Mouse (Mus musculus) myocyte (in vitro differentiated cells): Measurements from ENCODE around the gene Lelp1.

Experiments
- CEBPB ChIP-seq: IDR thresholded peaks from 2 replicates; pipeline ENCODE4 v1.6.1; 2011; ENCODE audit warnings: mild to moderate bottlenecking, moderate library complexity; ENCODE audit not compliant: poor library complexity, insufficient read depth, severe bottlenecking
- E2F4 ChIP-seq: IDR thresholded peaks from one replicate; pipeline ENCODE4 v1.6.1; 2011; ENCODE audit warnings: mild to moderate bottlenecking, control low read depth, moderate library complexity; ENCODE audit not compliant: insufficient read depth
- MAX ChIP-seq: IDR thresholded peaks from one replicate; pipeline ENCODE4 v1.6.1; 2011; ENCODE audit warnings: low read depth, mild to moderate bottlenecking, control low read depth
- POLR2A ChIP-seq: IDR thresholded peaks from one replicate; pipeline ENCODE4 v1.6.1; 2011; ENCODE audit warnings: low read depth, mild to moderate bottlenecking, control low read depth, moderate library complexity; ENCODE audit not compliant: insufficient read length
- POLR2AphosphoS2 ChIP-seq: IDR thresholded peaks from one replicate; pipeline ENCODE4 v1.6.1; 2011; ENCODE audit warnings: low read depth, control low read depth; ENCODE audit not compliant: insufficient read length

DNA sequence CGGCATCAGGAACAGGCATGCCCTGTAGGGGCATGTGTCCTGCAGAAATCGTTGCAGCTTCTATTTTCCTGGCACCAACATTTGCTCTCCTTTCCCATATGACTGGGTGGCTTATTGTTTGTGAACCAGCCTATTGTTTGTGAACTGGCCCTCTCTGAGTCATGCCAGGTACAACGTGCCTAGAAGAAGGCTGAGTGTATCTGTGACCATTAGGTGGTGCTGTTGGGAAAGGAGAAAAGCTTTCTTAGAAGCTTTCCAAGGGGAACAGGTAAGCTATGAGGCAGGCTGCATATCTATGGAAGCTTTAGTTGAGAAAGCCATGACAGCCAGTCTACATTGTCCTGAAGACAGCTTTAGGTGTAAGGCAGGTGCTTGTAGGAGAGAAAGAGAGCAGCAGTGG, 24.6 kb downstream of the Lelp1 start:
- TF ChIP-seq MAX (no peak), POLR2A (no peak), E2F4 (no peak), CEBPB (no peak), POLR2AphosphoS2 (no peak)
